Mouse (Mus musculus): ENCODE measurements around the gene Cadps2.

Cadps2 gene

DNA sequence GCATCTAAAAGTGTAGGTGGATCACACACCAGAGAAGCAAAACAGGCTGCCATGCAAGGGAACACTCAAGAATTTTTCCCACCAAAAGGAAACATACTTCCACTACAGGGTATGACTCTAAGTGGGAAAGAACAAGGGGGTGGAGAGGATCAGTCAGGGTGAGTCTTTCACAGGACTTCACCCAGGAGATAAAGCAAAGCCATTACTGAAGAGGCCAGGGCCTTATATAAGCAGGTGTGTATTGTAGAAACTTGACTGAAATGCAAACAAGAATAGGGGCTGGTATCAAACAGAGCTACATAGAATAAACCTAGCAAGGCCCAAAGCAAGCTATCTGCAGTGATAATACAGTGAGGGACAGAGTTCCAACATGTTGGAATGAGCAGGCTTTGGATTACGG, 271.6 kb downstream of the Cadps2 start:
- no peak for DNase-seq (ENCODE audit: low spot score in 2 of 2)

DNA sequence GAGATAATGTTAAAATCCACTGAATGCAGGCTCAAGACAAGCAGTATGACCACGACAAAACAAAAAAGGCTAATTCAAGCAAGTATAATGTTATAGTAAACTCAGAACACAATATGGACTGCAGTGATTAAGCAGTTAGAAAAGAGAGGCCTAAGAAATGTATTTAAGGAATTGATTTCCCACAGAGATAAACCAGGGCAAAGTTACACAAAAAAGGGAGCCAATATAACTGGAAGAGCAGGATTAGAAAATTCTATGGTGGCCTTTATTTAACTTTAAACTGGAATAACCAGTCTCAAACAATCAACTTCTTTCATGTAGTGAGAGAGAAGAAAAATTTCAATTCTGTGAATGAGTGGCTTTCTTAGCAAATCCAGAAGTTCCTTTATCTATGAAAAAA, 289.3 kb downstream of the Cadps2 start:
- no peak for DNase-seq (ENCODE audit: low spot score in 2 of 2)

DNA sequence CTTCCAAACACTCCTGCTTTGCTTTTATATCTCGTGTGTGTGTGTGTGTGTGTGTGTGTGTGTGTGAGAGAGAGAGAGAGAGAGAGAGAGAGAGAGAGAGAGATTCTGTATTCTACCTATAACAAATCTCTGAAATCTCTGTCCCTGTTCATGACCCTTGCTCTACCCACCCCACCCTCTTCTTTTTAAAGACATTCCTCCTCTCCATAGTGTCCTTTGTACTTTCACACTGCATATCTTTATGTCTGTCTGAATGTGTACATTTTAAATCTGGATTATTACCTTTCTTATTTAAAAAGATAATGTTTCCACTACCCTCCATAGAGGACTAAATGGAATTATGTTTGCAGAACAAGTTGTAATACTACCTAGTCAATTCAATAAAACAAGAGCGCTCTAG, 315.5 kb downstream of the Cadps2 start:
- DNase-seq (ENCODE audit: low spot score in 2 of 2): no peak

GRCm38 (mm10) chr6:23522556-23522955, 316.7 kb downstream of the Cadps2 start:
- no peak for DNase-seq (ENCODE audit: low spot score in 2 of 2)

GRCm38 (mm10) chr6:23498611-23499010, 340.6 kb downstream of the Cadps2 start:
- DNase-seq (ENCODE audit: low spot score in 2 of 2): no peak

- no peak for DNase-seq (ENCODE audit: low spot score in 2 of 2)
Measured at GRCm38 (mm10) chr6:23491804-23492203, 347.4 kb downstream of the Cadps2 start.

GRCm38 (mm10) chr6:23490431-23490830, 348.8 kb downstream of the Cadps2 start:
- DNase-seq (ENCODE audit: low spot score in 2 of 2): no peak

DNA sequence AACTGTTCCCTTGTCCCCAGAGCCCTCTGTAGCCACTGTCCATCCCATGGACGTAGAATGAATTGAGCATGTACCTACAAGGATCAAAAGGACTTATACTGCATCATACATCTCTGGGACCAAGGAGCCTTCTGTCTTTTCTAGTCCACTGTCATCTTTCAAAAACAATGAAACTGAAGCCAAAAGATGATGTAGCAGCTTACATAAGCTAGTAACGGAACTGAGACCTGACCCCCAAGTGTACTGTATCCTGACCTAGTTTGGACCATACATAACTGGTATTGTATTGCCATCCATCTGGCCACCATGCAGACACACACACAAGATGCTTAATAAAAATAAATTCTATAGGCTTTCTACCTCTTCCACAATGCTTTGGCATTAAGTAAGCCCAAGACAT, 350.2 kb downstream of the Cadps2 start:
- DNase-seq (ENCODE audit: low spot score in 2 of 2): no peak

DNA sequence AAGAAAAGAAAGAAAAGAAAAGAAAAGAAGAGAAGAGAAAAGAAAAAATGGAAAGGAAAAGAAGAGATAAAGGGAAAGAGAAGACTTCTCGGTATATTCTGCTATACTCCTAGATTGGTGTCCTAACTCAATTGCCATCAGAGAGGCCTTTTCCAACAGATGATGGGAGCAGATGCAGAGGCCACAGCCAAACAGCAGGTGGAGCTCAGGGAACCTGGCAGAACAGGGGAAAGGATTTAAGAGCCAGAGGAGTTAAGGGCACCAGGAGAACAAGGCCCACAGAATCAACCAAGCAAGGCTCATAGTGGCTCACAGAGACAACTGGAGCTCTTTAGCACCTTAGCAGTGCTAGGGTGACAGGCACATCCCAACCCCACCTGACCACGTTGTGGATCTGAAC, 366.5 kb downstream of the Cadps2 start:
- no peak for DNase-seq (ENCODE audit: low spot score in 2 of 2)

GRCm38 (mm10) chr6:23471830-23472229, 367.4 kb downstream of the Cadps2 start:
- DNase-seq (ENCODE audit: low spot score in 2 of 2): no peak

DNA sequence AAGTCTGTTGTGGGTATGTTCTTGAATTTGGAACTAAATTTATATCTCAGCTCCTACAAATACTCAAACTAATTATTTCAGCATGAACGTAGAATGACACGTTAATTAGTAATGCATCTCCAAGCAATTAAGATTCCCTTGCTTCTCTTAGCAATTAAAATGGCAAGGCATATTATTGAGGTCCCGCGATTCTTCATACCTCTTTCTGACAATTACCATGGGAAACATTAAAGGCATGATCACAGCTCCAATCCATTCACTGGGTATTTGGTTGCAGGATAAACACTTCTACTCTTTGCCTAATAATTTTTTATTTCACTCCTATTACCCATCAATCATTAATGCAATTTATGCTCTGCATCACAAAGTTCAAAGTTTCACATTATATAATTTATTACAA, 371.3 kb downstream of the Cadps2 start:
- DNase-seq (ENCODE audit: low spot score in 2 of 2): no peak

GRCm38 (mm10) chr6:23462600-23463280, 376.5 kb downstream of the Cadps2 start:
- DNase-seq (ENCODE audit: low spot score in 2 of 2): no peak

DNA sequence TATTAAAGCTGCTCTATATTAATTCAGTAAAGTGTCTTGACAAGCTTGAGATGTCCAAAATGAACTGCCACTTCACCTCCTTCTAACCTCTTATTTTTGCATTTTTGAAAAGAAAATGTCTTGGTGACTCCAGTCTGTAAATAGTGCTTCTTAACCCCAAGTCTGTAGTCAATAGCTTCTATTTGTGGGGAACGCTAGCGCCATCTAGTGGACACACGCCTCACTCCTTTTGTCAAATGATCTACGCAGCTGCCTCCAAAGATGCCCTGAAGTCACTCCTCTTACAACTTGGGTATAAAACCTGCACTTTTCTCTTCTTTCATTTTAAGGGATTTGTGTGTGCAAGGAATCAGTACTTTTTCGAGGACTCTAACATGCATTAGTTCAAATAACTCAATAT, 381.5 kb downstream of the Cadps2 start:
- DNase-seq (ENCODE audit: low spot score in 2 of 2): no peak

DNA sequence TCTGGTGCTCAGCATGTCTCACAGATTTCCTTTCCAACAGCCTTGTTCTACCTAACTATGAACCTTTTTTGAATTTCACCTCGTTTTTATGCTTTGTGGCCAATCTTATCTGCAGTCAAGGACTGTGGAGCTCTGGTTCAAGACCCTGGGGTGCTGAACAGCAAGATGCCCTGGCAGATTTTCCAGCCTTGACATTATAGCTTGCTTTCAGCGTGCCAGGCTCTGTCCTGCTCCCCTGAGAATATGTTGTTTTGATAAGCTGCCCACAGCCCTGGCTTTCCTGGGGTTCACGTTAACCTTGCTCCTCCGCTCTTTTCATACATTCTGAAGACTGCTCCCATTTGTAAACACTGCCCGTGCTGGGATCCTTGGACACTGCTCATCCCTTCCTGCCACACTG, 385.3 kb downstream of the Cadps2 start:
- DNase-seq (ENCODE audit: low spot score in 2 of 2): no peak

DNA sequence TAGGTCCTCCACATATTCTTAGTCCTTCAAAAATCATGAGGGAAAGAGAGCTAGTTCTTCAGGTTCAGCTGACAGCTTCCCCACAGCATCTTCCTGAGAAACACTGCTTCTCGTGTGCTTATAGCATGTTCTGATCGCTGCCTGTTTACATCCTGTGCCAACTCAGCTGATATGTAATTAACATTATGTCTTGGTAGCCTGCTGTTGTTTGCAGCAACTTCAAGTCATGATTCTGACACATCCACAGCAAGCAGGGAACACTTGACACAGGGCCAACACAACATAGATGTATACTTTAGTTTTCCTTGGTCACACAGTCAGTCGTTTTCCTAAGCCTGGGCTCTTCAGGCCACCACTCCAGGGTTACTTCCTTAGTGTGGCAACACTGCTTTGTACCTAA, 399.3 kb downstream of the Cadps2 start:
- DNase-seq (ENCODE audit: low spot score in 2 of 2): no peak

- no peak for DNase-seq (ENCODE audit: low spot score in 2 of 2)
Measured at GRCm38 (mm10) chr6:23410256-23411049, 428.8 kb downstream of the Cadps2 start.

DNA sequence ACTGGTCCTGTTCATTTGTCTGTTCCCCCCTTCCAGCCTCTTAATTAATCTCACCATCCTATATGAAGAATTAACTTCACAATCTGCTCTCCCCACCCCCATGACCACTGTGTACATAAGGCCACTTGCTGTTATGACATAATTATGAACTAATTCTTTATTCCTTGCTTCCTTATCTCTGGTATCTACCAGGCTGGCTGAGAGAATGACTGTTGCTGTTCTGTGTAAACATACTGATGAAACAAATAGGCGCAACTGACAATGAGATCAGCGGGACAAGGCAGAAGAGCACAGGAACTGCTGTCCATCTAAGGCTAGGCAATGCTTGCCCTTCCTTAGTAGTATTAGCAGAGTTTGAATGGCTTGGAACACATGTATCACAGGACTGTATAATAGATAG, 445.1 kb downstream of the Cadps2 start:
- DNase-seq (ENCODE audit: low spot score in 2 of 2): no peak

GRCm38 (mm10) chr6:23392711-23393110, 446.5 kb downstream of the Cadps2 start:
- DNase-seq (ENCODE audit: low spot score in 2 of 2): no peak

DNA sequence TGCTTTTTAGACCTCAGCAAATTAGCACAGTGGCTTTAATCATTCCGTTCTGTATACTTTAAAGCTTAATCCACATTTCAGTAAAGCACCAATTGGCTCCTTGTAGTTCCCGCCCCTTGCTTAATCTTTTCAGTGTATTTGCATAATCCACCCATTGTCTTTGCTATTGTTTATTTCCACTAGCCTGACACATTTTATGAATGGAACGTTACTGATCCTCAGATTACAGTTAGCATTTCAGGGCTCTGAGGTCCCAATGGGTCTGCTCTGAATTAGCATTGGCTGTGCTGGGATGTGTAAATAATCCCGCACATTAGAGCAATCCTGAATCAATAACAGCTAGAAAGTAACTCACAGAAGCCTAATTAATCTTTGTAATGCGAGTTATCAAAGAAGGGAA, 452.5 kb downstream of the Cadps2 start:
- DNase-seq (ENCODE audit: low spot score in 2 of 2): no peak

- no peak for DNase-seq (ENCODE audit: low spot score in 2 of 2)
Measured at GRCm38 (mm10) chr6:23383004-23383347, 456.2 kb downstream of the Cadps2 start.

GRCm38 (mm10) chr6:23382283-23383003, 456.8 kb downstream of the Cadps2 start:
- DNase-seq (ENCODE audit: low spot score in 2 of 2): no peak

DNA sequence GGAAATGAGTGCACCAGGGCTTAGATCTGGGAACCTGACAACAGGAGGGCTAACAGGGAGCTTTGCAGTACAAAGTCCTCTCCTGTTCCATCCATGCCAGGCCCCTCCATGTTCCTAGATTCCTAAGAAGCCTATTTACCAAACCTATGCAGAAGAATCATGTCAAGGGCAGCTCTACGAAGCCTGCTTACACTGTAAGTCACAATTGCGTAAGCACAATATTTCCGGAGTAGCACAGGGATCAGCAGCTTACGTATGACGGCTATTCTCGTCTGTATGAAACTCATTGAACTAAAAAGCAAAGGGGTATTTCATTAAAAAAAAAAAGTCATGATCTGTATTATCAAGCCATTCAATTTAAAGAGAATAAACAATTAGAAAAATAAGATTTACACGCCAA, 462.9 kb downstream of the Cadps2 start:
- DNase-seq (ENCODE audit: low spot score in 2 of 2): no peak

Measured in heart, adult 9 months (tissue).